Mouse (Mus musculus) erythroblast, embryonic 14.5 days (primary cell): ENCODE data around the gene Lgals9.

ENCODE experiments used
- GATA1 ChIP-seq: IDR thresholded peaks from 2 replicates; pipeline ENCODE4 v1.6.1; 2012; ENCODE audit warnings: low read length, inconsistent platforms, mixed read lengths
- TAL1 ChIP-seq: IDR thresholded peaks from 3 replicates; pipeline ENCODE4 v1.6.1; 2012; ENCODE audit warnings: low read length, inconsistent platforms, mixed read lengths

DNA sequence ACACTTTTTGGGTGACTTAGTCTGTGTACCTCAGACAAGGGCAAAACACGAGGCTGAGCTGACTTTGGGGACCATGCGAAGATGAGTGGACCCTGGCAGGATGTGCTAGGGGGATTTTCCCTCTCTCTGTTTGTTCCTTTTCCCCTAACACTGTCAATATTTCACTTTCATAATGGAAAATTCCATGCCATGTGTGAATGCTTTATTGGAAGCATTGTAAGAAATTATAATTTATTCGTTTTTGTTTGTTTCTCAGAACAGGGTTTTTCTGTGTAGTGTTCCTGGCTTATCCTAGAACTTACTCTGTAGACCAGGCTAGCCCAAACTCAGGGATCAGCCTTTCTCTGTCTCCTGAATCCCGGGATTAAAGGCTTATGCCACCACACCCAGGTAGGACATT lies 65.0 kb downstream of the Lgals9 start:
- no peak for TF ChIP-seq GATA1
- TF ChIP-seq TAL1: no peak
